Mouse (Mus musculus) thymus, postnatal 14 days (tissue): ENCODE results near the gene Rhbdl1.

Experiments
- DNase-seq: peaks from one replicate; pipeline ENCODE4 v3.0.0; 2021

Gene Rhbdl1

GRCm38 (mm10) chr17:25837076-25837410, at the start of gene Rhbdl1:
TSS of gene Rhbdl1 (minus strand) at chr17:25837295.
- peak; percentile 63 for DNase-seq

DNA sequence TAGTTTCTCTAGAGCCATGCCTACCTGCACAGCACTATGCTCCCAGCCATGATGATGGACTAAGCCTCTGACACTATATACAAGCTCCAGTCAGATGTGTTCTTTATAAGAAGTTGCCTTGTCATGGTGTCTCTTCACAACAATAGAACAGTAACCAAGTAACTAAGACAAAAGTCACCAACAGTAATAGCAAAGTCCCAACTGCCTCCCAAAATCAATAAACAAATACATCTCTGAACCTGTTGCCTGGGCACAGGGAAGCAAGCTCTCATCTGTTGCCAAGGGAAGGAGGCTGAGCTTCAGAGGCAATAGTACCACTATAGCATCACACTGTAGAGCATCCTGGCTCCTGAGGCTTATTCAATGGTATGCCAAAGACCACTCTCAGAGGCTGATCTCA, 49.7 kb upstream of the Rhbdl1 start:
- no peak for DNase-seq

GRCm38 (mm10) chr17:25885636-25886035, 48.5 kb upstream of the Rhbdl1 start:
- DNase-seq: peak; percentile 45

DNA sequence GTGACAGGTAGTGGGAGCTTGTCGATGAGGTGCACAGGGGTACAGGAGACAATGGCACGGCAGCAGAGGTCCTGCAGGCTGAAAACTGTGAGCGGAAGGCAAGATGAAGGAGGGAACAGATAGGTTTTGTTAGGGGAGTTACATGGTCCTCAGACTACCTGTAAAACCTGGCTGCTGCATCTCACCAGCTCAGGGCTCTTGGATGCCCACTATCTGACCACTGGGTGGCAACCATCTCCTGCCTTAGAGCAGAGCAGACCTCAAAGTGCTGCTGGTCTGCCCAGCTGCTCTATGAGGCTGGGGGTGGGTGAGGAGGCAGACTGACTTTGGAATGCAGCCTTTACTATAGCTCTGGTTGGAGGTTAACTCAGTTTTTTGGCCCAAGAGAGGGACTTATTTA, 46.7 kb upstream of the Rhbdl1 start:
- DNase-seq: no peak

- DNase-seq: no peak
Measured at GRCm38 (mm10) chr17:25883268-25883667, 46.2 kb upstream of the Rhbdl1 start.

GRCm38 (mm10) chr17:25882306-25882705, 45.2 kb upstream of the Rhbdl1 start:
- DNase-seq: no peak

DNA sequence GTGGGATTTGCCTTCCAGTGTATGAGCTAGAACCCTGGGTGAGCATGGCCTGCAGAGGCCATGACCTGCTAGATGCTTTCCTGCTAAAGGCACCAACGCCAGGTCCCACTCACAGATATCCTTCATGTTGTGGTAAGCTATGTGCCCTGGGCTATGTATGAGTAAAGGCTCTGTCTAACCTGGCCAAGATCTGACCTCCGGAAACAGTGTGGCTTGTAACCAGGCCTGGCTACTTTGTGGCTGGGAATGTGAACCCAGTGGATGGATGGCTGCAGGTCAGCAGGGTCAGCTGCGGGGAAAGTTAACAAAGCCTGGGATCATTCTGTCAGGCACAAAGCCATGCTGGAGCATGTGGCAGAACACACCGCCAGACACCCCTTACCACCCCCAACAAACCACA, 44.6 kb upstream of the Rhbdl1 start:
- no peak for DNase-seq

- no peak for DNase-seq
Measured at GRCm38 (mm10) chr17:25880913-25881641, 44.0 kb upstream of the Rhbdl1 start.

DNA sequence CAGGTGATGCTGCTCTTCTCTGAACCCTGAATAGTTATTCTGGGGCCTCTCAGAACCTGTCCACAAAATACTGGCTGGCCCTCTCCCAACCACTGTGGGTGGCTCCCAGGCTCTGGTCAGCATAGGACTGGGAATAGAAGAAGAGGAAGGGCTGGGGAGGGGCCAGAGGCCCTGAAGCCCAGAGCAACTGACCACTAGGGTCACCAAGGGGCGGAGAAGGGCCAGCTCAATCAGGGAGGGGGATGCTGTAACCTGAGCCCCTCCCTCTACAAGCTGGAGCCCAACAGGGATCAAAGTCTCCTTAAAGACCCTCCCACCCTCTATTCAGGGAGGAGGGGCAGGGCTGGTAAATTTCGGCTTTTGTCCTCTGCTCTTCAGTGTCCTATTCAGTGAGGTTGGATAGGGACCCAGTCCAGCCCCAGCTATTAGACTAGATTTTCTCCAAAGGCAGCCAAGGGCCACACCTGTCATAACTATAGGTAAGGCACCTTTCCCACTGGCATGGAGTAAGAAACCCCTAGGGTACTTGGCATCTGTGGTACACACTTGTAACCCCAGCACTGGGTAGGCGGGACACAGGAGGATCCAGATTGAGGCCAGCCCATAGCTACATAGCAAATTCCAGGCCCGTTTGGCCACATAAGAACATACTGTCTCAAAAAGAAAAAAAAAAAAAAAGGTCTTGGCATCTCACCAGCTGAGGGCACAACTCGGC, 43.3 kb upstream of the Rhbdl1 start, which contains the start of gene Wfikkn1:
Gene Wfikkn1 (minus strand): TSS at position 663 of the 715 bp plus-strand sequence.
- no peak for DNase-seq

- DNase-seq: no peak
Measured at GRCm38 (mm10) chr17:25879750-25880149, 42.7 kb upstream of the Rhbdl1 start.

GRCm38 (mm10) chr17:25879261-25879660, 42.2 kb upstream of the Rhbdl1 start:
- no peak for DNase-seq

GRCm38 (mm10) chr17:25878611-25879180, 41.6 kb upstream of the Rhbdl1 start:
- no peak for DNase-seq

DNA sequence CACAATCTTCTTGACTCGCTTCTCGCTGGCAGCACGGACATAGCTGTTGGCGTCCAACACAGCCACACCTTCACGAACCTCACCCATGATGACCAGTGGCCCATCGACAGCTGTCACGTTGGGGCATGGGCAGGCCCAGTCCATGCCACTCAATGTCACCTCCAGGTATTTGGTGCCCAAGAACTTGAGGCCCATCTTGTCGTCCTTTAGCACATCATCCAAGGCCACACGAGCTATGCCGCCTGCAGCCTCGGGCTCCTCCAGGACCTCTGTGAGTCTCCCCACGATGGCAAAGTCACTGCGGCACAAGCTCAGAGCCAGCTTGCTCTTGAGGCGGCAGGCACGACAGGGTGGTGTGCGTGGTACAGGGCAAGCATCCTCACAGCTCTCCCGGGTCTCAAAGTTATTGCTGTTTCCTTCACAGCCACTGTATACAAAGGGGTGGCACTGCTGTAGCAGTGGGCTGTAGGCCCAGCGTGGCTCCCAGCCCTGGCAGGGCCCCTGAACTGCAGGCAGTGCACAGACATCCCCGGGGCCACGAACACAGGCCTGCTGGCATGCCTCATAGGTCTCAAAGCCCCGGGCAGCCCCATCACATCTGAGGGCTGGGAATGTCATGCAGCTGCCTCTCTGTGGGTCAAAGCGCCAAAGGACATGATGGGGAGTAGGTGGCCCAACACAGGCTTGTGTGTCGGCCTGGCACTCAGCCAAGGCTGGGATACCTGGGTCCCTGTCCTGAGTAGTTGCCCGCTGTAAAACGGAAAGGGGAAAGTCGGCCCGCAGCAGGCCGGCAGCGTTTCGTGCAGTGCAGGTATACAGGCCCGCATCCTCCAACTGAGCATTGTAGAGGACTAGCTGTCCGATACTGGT, 40.9 kb upstream of the Rhbdl1 start:
- DNase-seq: no peak

DNA sequence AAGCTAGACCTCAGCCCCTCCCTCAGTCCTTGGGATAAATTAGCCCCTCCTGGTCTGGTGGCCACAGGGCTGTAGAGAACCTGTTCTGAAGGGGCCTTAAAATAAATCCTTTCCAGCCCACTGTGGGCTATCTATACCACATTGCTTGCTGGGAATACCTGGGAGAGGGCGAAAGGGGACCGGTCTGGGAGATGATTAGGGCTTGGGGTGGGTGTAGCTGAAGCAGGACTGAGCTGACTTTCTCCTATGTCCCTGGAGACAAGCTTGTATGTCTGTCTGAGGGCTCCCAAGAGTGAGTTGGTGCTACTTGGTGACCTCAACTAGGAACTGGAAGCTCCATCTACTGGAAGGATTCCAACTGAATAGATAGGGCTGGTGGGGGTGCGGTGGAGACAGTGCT, 39.9 kb upstream of the Rhbdl1 start:
- DNase-seq: no peak

DNA sequence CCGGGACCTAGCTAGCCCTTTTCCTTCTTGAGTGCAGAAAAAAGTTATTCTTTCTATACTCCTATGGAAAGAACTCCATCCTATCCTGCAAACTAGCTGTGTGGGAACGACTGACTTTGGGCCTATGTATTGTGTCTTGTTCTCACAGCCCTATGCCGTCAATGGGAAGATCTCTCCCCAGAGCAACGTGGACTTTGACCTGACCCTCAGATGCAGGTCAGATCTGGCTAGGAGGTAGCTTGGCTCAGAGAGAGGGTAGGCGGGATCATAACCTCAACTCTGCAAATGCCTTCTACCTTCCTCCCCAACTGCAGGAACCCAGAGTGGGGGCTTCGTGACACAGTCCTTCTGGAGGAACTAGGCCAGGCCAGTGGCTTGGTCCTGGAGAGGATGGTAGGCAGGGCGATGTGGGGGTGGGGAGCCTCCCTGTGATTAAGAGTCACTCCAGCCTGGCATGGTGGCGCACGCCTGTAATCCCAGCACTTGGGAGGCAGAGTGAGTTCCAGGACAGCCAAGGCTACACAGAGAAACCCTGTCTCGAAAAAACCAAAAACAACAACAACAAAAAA, 39.3 kb upstream of the Rhbdl1 start:
- no peak for DNase-seq

DNA sequence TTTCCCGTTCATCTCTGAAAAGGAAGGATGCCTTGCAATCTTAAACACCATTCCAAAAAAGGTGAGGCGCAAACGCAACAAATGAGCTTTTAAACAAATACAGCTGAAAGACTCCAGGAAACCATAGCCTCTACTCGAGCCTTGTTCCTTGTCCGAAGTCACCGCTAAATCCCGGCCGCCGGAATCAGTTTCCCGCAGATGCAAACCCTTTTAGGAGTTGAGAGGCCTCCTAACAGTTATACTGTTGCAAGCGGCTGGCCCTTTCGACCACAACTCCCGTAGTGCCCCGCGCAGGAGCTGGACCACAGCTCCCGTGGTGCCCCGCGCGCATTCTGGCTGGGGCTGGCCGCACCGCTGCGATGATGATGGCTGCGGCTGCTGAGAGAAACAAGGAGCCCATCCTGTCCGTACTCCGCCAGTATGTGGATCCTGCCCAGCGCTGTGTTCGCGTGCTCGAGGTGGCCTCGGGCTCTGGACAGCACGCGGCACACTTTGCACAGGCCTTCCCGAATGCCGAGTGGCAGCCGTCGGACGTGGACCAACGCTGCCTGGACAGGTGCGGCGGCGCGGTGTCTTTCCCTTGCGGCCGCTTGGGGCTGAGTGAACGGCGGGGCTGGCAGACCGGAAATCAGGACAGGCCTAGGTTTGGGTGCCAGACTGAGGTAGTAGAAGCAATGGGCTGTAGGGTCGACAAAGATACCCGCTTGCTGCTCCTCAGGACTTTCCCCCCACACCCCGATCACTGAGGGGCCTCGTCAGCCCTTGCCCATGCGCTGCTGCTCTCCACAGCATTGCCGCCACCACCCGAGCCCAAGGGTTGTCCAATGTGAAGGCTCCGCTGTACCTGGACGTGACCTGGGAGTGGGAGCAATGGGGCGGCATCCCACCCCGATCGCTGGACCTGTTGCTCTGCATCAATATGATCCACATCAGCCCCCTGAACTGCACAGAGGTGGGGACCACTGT, 38.4 kb upstream of the Rhbdl1 start:
- DNase-seq: peak; percentile 89

DNA sequence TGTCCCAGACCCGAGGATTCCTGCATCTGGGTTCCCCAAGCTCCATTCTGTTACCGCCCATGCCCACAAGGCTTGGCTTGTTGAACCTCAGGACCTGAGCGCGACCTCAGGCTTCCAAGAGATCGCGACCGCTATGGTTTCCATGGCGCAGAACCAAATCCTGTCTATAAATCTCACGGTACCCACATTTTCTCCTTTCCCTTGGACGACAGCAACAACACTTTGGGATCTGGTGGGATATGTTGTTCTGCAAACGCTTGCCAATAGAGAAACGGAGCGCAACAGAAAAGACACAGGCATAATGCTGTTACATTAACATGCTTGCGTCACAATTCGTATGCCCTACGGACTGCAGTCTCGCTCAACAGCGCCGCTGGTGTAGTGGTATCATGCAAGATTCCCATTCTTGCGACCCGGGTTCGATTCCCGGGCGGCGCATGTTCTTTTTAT, 37.7 kb upstream of the Rhbdl1 start, which contains the start of gene Mettl26:
Gene Mettl26 (plus strand): TSS at position 354 of the 450 bp plus-strand sequence.
- DNase-seq: peak; percentile 95

DNA sequence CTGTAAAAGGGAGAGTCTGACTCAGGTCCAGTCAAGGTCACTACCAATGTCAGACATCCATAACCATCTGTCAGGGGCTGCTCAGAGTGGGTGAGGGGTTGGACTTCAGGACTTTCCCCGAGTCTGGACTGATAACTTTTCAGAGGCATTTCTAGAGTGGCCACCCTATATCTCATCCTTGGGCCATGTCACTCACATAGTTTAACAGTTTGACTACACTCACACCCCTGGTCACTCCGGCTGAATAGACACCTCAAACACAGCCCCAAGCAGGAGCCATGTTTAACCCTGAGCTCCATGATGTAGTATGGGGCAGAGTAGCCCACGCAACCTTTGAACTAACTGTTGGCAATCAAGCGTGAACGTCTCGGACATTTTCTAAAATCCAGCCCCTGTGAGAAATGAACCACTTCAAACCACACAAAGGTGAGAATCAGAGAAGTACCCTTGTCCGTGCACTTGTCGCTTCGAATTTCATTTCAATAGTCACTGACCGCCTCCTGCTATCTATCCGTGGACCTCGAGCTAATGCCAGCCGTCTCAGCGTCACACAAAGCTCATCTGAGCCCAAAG, 37.1 kb upstream of the Rhbdl1 start:
- DNase-seq: no peak

DNA sequence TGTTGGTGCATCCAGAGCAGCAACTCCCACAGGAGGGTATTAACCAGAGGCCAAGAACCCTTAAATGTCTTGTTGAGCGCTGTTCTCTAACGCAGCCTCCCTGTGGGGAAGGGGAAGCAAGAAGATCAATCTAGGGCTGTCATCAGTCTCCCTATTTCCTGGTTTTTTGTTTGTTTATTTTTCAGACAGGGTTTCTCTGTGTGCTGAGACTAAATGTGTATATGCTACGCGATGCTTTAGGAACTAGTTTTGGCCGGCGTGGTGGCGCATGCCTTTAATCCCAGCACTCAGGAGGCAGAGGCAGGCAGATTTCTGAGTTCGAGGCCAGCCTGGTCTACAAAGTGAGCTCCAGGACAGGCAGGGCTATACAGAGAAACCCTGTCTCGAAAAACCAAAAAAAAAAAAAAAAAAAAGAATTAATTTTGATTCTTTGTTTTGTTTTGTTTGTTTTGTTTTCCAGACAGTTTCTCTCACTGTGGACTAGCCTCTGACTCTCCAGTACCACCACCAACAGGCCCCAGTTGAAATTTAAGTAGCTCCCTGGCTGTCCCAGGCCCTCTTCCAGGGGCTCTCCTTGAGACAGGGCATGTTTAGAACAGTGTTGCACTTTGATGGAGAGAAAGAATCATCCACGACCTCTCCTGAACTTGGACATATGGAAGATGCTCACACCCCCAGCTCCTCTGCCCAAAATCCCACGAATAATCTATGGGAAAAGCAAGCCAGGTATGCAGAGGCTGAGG, 36.5 kb upstream of the Rhbdl1 start:
- no peak for DNase-seq

DNA sequence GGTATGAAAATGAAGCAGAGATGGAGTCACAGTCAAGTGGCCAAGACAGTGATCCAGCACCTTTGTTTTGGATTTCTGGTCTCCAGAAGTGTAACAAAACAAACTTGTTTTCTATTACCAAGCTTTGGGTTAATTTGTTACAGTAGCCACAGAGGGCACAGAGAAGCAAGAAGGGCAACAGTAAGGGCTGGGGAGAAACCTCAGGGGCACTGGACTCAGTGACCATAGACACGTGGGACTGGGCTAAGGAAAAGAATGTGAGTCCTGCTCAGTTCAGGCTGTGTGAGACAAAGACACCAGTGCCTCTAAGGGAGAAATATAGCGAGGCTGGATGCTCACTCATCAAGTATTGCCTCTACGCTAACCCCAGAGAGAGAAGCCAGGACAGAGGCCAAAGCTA, 35.6 kb upstream of the Rhbdl1 start:
- no peak for DNase-seq
